In the genomic region with DNA sequence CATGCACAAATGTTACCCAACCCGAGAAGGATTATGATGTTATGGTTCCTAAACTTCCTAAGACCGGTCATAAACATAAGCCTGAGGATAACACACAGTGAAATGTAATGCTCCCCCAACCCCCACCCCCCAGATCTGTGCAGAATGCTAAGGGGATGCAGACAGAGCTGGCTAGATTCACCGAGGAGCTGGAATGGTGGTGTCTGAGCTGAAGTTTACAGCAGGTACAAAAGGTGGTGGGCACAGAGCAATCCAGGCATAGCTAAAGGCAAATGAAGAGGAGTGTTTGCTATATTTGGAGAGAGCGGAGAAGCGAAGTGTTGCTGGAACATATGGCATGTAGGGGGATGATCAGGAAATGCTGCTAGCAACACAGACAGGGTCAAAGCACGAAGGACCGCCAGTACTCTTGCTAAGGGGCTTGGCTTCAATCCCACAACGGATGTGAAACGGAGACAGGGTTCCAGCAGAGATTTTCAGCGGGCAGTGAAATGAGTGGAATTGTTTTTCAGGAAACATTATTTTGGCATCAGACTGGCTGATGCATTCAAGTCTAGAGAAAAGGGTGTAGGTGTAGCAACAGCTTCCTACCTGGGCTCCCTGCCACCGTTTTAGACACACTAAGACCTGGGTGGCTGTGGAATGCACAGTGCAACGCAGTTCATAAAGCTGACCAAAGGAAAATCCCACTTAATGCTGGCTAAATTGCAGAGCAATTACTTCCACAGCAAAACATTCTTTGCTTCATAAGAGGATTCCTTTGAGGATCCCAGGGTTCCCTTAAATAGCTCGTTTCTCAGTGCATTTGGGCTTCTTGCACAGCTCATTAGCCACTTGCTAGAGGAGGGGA, we compare ENCODE assay signal across 8 mouse cellular contexts.
DNase-seq lines count a peak whose midpoint lies in the region; ATAC-seq lines count a peak whose summit lies in the region.

No protein-coding gene starts in this region.

- peak overlapping the region; percentile 45; the same call in 1 of the 2 replicates for H3K27ac ChIP-seq in kidney, embryonic 15.5 days

- H3K4me3 ChIP-seq in kidney, embryonic 15.5 days (replicated peaks) = no peak overlapping the region

- ATAC-seq in kidney, embryonic 15.5 days (replicated peaks; ENCODE audit: low FRiP score) = peak; percentile 64; the same call in 1 of the 2 replicates
- no peak for ATAC-seq in granulocyte monocyte progenitor cell, adult 5-6 weeks (replicated peaks; ENCODE audit: poor library complexity, severe bottlenecking)

- WGBS in kidney, embryonic 15.5 days = 49% methylated on average over 13 of the region's 13 CpGs

- intact Hi-C loops in left cerebral cortex, postnatal 14 days (cut with DNase I) = no loop called here

- no peaks in the 10 kb centered on the region for H3K36me3 ChIP-seq in kidney, embryonic 15.5 days

- DNase-seq in kidney, adult 18-20 months = no peak
- DNase-seq in cerebellum, adult 9-11 months = peak; percentile 80
- DNase-seq in frontal cortex, postnatal 36 days (ENCODE audit: low spot score in 2 of 2) = peak; percentile 57 to 71
- DNase-seq in left cerebral cortex, postnatal 14 days (ENCODE audit: low spot score in 2 of 2) = peak; percentile 14 to 40
- DNase-seq in telencephalon, adult 2 months (ENCODE audit: low read depth, low spot score) = peak; percentile 65
- no peak for DNase-seq in thymus, postnatal 10 days (ENCODE audit: low spot score in 2 of 2)

- H3K4me2 ChIP-seq in kidney, embryonic 15.5 days = peak overlapping the region; percentile 16; the same call in 1 of the 2 replicates

- H3K9ac ChIP-seq in kidney, embryonic 15.5 days = no peak overlapping the region

- H3K4me1 ChIP-seq in kidney, embryonic 15.5 days = peaks cover 8% of the 10 kb centered on the region; the same call in 1 of the 2 replicates

- no peaks in the 10 kb centered on the region for H3K27me3 ChIP-seq in kidney, embryonic 15.5 days

- H3K9me3 ChIP-seq in kidney, embryonic 15.5 days (replicated peaks) = no peaks in the 10 kb centered on the region

Comparison
In these comparisons a context has a peak if more than half of its experiments do, and no peak if none do; other contexts are left out.
1. DNase-seq: peak in cerebellum, adult 9-11 months (single experiment), frontal cortex, postnatal 36 days (2 of 2), left cerebral cortex, postnatal 14 days (2 of 2) and telencephalon, adult 2 months (single experiment); none in kidney, adult 18-20 months (single experiment) and thymus, postnatal 10 days (0 of 2).